In the genomic region with DNA sequence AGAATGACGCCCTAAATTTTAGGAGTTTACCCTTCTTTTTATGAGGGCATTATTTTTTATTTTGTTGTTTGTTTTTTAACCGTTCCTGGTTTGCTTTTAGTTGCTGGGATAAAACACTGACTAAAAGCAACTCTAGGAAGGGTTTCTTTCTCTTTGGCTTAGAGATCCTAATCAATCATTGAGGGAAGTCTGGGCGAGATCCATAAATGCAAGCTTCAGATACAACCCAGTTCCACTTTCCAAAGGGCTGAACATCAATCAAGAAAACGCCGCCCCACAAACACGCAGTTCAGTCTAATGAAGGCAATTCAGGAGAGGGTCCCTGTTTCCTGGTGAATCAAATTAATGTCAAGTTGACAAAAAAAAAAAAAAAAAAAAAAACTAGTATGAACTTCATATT, we compare ENCODE assay signal across 8 mouse cellular contexts. TPM values are rescaled to one million over a fixed set of nuclear protein-coding genes. Genes with fewer than 3 reads are reported as not detected.
A peak's percentile ranks its signal among the peaks of the same experiment; 100 is the strongest.
DNase-seq lines count a peak whose midpoint lies in the region; ATAC-seq and TF ChIP-seq lines count a peak whose summit lies in the region.

No protein-coding gene starts in this region.

- no peak overlapping the region for H3K27ac ChIP-seq in liver, adult 2 months (replicated peaks; ENCODE audit: insufficient read depth, low read depth, low read length)
- no peak overlapping the region; the same call in 1 of the 2 replicates for H3K27ac ChIP-seq in embryonic facial prominence, embryonic 13.5 days
- no peak overlapping the region for H3K27ac ChIP-seq in limb, embryonic 10.5 days
- H3K27ac ChIP-seq in neural tube, embryonic 14.5 days (ENCODE audit: low read depth, low read length) = no peak overlapping the region

- H3K4me2 ChIP-seq in embryonic facial prominence, embryonic 13.5 days = peak overlapping the region; percentile 64
- peak overlapping the region; percentile 66 for H3K4me2 ChIP-seq in neural tube, embryonic 14.5 days (ENCODE audit: low read depth, low read length)

- H3K79me2 ChIP-seq in liver, adult 2 months (ENCODE audit: control insufficient read depth, insufficient read depth, low read length) = peaks cover 5% of the 10 kb centered on the region; the same call in 1 of the 2 replicates

- H3K4me3 ChIP-seq in liver, adult 2 months (ENCODE audit: insufficient read depth, low read depth, low read length) = no peak overlapping the region
- H3K4me3 ChIP-seq in embryonic facial prominence, embryonic 13.5 days = peak overlapping the region; percentile 71
- H3K4me3 ChIP-seq in limb, embryonic 10.5 days = peak overlapping the region; percentile 78
- peak overlapping the region; percentile 61; the same call in 1 of the 2 replicates for H3K4me3 ChIP-seq in neural tube, embryonic 14.5 days (ENCODE audit: low read depth, low read length)

- ATAC-seq in embryonic facial prominence, embryonic 13.5 days (ENCODE audit: insufficient number of reproducible peaks, insufficient read depth, low FRiP score, low TSS enrichment, low read depth) = no peak
- ATAC-seq in neural tube, embryonic 14.5 days (ENCODE audit: low read depth) = no peak
- ATAC-seq in monocyte, adult 5-6 weeks (replicated peaks; ENCODE audit: insufficient number of reproducible peaks, low FRiP score, low TSS enrichment, poor library complexity, severe bottlenecking) = no peak

- H3K9ac ChIP-seq in liver, adult 2 months (ENCODE audit: low read depth, low read length) = no peak overlapping the region
- H3K9ac ChIP-seq in embryonic facial prominence, embryonic 13.5 days = peak overlapping the region; percentile 21; the same call in 1 of the 2 replicates
- H3K9ac ChIP-seq in neural tube, embryonic 14.5 days (replicated peaks; ENCODE audit: low read depth, low read length) = peak overlapping the region; percentile 70; the same call in 1 of the 2 replicates

- no peak for TF ChIP-seq CTCF in liver, adult 2 months (IDR thresholded peaks at IDR 0.05; ENCODE audit: low read depth, low read length)

- no peaks in the 10 kb centered on the region for H3K9me3 ChIP-seq in embryonic facial prominence, embryonic 13.5 days
- H3K9me3 ChIP-seq in limb, embryonic 10.5 days (replicated peaks) = no peaks in the 10 kb centered on the region
- H3K9me3 ChIP-seq in neural tube, embryonic 14.5 days (ENCODE audit: control insufficient read depth, low read length) = no peaks in the 10 kb centered on the region

- TF ChIP-seq POLR2A in liver, adult 2 months (IDR thresholded peaks at IDR 0.05; ENCODE audit: extremely low read depth, insufficient read depth, low read length) = no peak

- WGBS in liver, adult 2 months = 9% methylated on average over 6 of the region's 6 CpGs
- WGBS in embryonic facial prominence, embryonic 13.5 days = 31% methylated on average over 6 of the region's 6 CpGs
- 24% methylated on average over 6 of the region's 6 CpGs for WGBS in limb, embryonic 10.5 days
- 14% methylated on average over 6 of the region's 6 CpGs for WGBS in neural tube, embryonic 14.5 days

- H3K4me1 ChIP-seq in liver, adult 2 months (ENCODE audit: control insufficient read depth, insufficient read depth, low read length) = peaks cover 2% of the 10 kb centered on the region; the same call in 1 of the 2 replicates
- H3K4me1 ChIP-seq in embryonic facial prominence, embryonic 13.5 days = peaks cover 7% of the 10 kb centered on the region; the same call in 1 of the 2 replicates
- no peaks in the 10 kb centered on the region for H3K4me1 ChIP-seq in limb, embryonic 10.5 days
- H3K4me1 ChIP-seq in neural tube, embryonic 14.5 days (ENCODE audit: control insufficient read depth, insufficient read depth, low read length) = peaks cover 6% of the 10 kb centered on the region

- peaks cover 15% of the 10 kb centered on the region for H3K36me3 ChIP-seq in liver, adult 2 months (ENCODE audit: control insufficient read depth, insufficient read depth, low read length)
- H3K36me3 ChIP-seq in embryonic facial prominence, embryonic 13.5 days = peaks cover 20% of the 10 kb centered on the region
- H3K36me3 ChIP-seq in limb, embryonic 10.5 days = peaks cover 32% of the 10 kb centered on the region
- peaks cover 7% of the 10 kb centered on the region; the same call in 1 of the 2 replicates for H3K36me3 ChIP-seq in neural tube, embryonic 14.5 days (ENCODE audit: control insufficient read depth, insufficient read depth, low read length)

- H3K27me3 ChIP-seq in liver, adult 2 months (ENCODE audit: control insufficient read depth, insufficient read depth, low read length) = no peaks in the 10 kb centered on the region
- no peaks in the 10 kb centered on the region for H3K27me3 ChIP-seq in embryonic facial prominence, embryonic 13.5 days
- H3K27me3 ChIP-seq in limb, embryonic 10.5 days (ENCODE audit: low read depth, poor library complexity, severe bottlenecking) = no peaks in the 10 kb centered on the region
- H3K27me3 ChIP-seq in neural tube, embryonic 14.5 days (ENCODE audit: control insufficient read depth, insufficient read depth, low read length) = no peaks in the 10 kb centered on the region

- DNase-seq in liver, adult 2 months (ENCODE audit: extremely low read depth, low read depth, low spot score) = peak; percentile 68
- DNase-seq in liver = no peak
- no peak for DNase-seq in limb, embryonic 10.5 days (ENCODE audit: low spot score)
- no peak for DNase-seq in urinary bladder, postnatal 36 days (ENCODE audit: low spot score in 2 of 2)
- DNase-seq in urinary bladder, postnatal 10 days (ENCODE audit: low spot score) = no peak

RNA-seq across cellular contexts. Expression of a gene that starts 0.7 kb away (rescaled TPM):
- total RNA-seq in liver, adult 2 months (2014; rRNA removed) = 13.0 and 17.9 TPM in 2 replicates
- 3.6 and 4.1 TPM in 2 replicates for polyA plus RNA-seq in liver, adult 2 months (2012; rRNA removed)
- polyA plus RNA-seq in embryonic facial prominence, embryonic 13.5 days (2015; fragmentation: Nextera tagmentation; extraction: Ambion mirVana) = 13.2 and 15.2 TPM in 2 replicates
- polyA plus RNA-seq in limb, embryonic 10.5 days (2016; fragmentation: Nextera tagmentation; extraction: Ambion mirVana) = 15.2 and 15.8 TPM in 2 replicates
- 14.5 and 14.6 TPM in 2 replicates for polyA plus RNA-seq in neural tube, embryonic 14.5 days (2014; fragmentation: Nextera tagmentation; extraction: Ambion mirVana)
- 0.95 to 8.2 TPM (median 2.5 TPM) in 3 replicates for total RNA-seq in monocyte, adult 5-6 weeks (2017)

RNA-seq across cellular contexts. Expression of a gene that starts 31.4 kb away (rescaled TPM):
- total RNA-seq in liver, adult 2 months (2014; rRNA removed) = 63.4 and 74.4 TPM in 2 replicates
- 13.9 and 23.4 TPM in 2 replicates for polyA plus RNA-seq in liver, adult 2 months (2012; rRNA removed)
- 192 and 206 TPM in 2 replicates for polyA plus RNA-seq in embryonic facial prominence, embryonic 13.5 days (2015; fragmentation: Nextera tagmentation; extraction: Ambion mirVana)
- polyA plus RNA-seq in limb, embryonic 10.5 days (2016; fragmentation: Nextera tagmentation; extraction: Ambion mirVana) = 109 and 151 TPM in 2 replicates
- polyA plus RNA-seq in neural tube, embryonic 14.5 days (2014; fragmentation: Nextera tagmentation; extraction: Ambion mirVana) = 194 and 225 TPM in 2 replicates
- total RNA-seq in monocyte, adult 5-6 weeks (2017) = 225 to 339 TPM (median 254 TPM) in 3 replicates

RNA-seq across cellular contexts. Expression of a gene that starts 52.4 kb away (rescaled TPM):
- 0.07 and 0.09 TPM in 2 replicates for total RNA-seq in liver, adult 2 months (2014; rRNA removed)
- polyA plus RNA-seq in liver, adult 2 months (2012; rRNA removed) = 0.02 TPM in 1 of 2 replicates, not detected in the other
- 7.7 and 8.3 TPM in 2 replicates for polyA plus RNA-seq in embryonic facial prominence, embryonic 13.5 days (2015; fragmentation: Nextera tagmentation; extraction: Ambion mirVana)
- polyA plus RNA-seq in limb, embryonic 10.5 days (2016; fragmentation: Nextera tagmentation; extraction: Ambion mirVana) = 8.7 and 10.6 TPM in 2 replicates
- 23.8 and 35.0 TPM in 2 replicates for polyA plus RNA-seq in neural tube, embryonic 14.5 days (2014; fragmentation: Nextera tagmentation; extraction: Ambion mirVana)
- 0.10 TPM in 1 of 3 replicates, not detected in the others for total RNA-seq in monocyte, adult 5-6 weeks (2017)
